Mouse (Mus musculus): ENCODE measurements around the gene Ppara. TPM values are rescaled to one million over a fixed set of nuclear protein-coding genes. Genes with fewer than 3 reads are reported as not detected.
A peak's percentile ranks its signal among the peaks of the same experiment; 100 is the strongest.

Gene Ppara
- polyA plus RNA-seq, 1 experiment from 2014 or later, result 12.2 TPM

- Histone ChIP-seq H3K27ac (ENCODE audit: low read length) (no peak overlapping the region), H3K9me3 (replicated peaks; ENCODE audit: control insufficient read depth, low read length) (peaks cover 14% of the 10 kb centered on the region; the same call in 1 of the 2 replicates), H3K4me2 (ENCODE audit: low read depth, low read length) (peak overlapping the region; percentile 99), H3K9ac (ENCODE audit: low read length) (peak overlapping the region; percentile 89), H3K4me3 (replicated peaks; ENCODE audit: low read length) (peak overlapping the region; percentile 56), H3K36me3 (ENCODE audit: control insufficient read depth, insufficient read depth, low read length) (no peaks in the 10 kb centered on the region), H3K27me3 (ENCODE audit: control insufficient read depth, insufficient read depth, low read length) (no peaks in the 10 kb centered on the region; the same call in 1 of the 2 replicates), H3K4me1 (ENCODE audit: control insufficient read depth, insufficient read depth, low read length) (peaks cover 10% of the 10 kb centered on the region)
- 17% methylated on average over 4 of the region's 4 CpGs for WGBS
- peak; percentile 77 for ATAC-seq (ENCODE audit: insufficient read depth, low FRiP score)
Measured at GRCm38 (mm10) chr15:85822011-85822359, 87.2 kb downstream of the Ppara start.

GRCm38 (mm10) chr15:85826676-85827075 lies 91.9 kb downstream of the Ppara start:
- Histone ChIP-seq H3K4me2 (ENCODE audit: low read depth, low read length) (no peak overlapping the region), H3K36me3 (ENCODE audit: control insufficient read depth, insufficient read depth, low read length) (no peaks in the 10 kb centered on the region), H3K4me1 (ENCODE audit: control insufficient read depth, insufficient read depth, low read length) (peaks cover 15% of the 10 kb centered on the region), H3K9ac (ENCODE audit: low read length) (no peak overlapping the region), H3K9me3 (replicated peaks; ENCODE audit: control insufficient read depth, low read length) (no peaks in the 10 kb centered on the region), H3K4me3 (replicated peaks; ENCODE audit: low read length) (no peak overlapping the region), H3K27ac (ENCODE audit: low read length) (no peak overlapping the region), H3K27me3 (ENCODE audit: control insufficient read depth, insufficient read depth, low read length) (no peaks in the 10 kb centered on the region)
- 37% methylated on average over 5 of the region's 5 CpGs for WGBS
- ATAC-seq (ENCODE audit: insufficient read depth, low FRiP score), result no peak

GRCm38 (mm10) chr15:85828071-85828470 lies 93.3 kb downstream of the Ppara start:
- ATAC-seq (ENCODE audit: insufficient read depth, low FRiP score), result no peak
- WGBS, result 61% methylated on average over 4 of the region's 4 CpGs
- peaks cover 14% of the 10 kb centered on the region for H3K4me1 ChIP-seq (ENCODE audit: control insufficient read depth, insufficient read depth, low read length)
- no peak overlapping the region for H3K4me2 ChIP-seq (ENCODE audit: low read depth, low read length)
- no peaks in the 10 kb centered on the region for H3K36me3 ChIP-seq (ENCODE audit: control insufficient read depth, insufficient read depth, low read length)
- H3K4me3 ChIP-seq (replicated peaks; ENCODE audit: low read length), result no peak overlapping the region
- no peak overlapping the region for H3K9ac ChIP-seq (ENCODE audit: low read length)
- H3K27me3 ChIP-seq (ENCODE audit: control insufficient read depth, insufficient read depth, low read length), result no peaks in the 10 kb centered on the region
- no peaks in the 10 kb centered on the region for H3K9me3 ChIP-seq (replicated peaks; ENCODE audit: control insufficient read depth, low read length)
- H3K27ac ChIP-seq (ENCODE audit: low read length), result no peak overlapping the region

GRCm38 (mm10) chr15:85829470-85829869 lies 94.7 kb downstream of the Ppara start:
- Histone ChIP-seq H3K4me3 (replicated peaks; ENCODE audit: low read length) (no peak overlapping the region), H3K4me2 (ENCODE audit: low read depth, low read length) (no peak overlapping the region), H3K4me1 (ENCODE audit: control insufficient read depth, insufficient read depth, low read length) (peaks cover 14% of the 10 kb centered on the region), H3K36me3 (ENCODE audit: control insufficient read depth, insufficient read depth, low read length) (no peaks in the 10 kb centered on the region), H3K27ac (ENCODE audit: low read length) (peak overlapping the region; percentile 26; the same call in 1 of the 2 replicates), H3K9ac (ENCODE audit: low read length) (no peak overlapping the region), H3K9me3 (replicated peaks; ENCODE audit: control insufficient read depth, low read length) (no peaks in the 10 kb centered on the region), H3K27me3 (ENCODE audit: control insufficient read depth, insufficient read depth, low read length) (no peaks in the 10 kb centered on the region)
- 74% methylated on average over 5 of the region's 5 CpGs for WGBS
- ATAC-seq (ENCODE audit: insufficient read depth, low FRiP score), result no peak

- peak within 1 kb of the TSS; percentile 46; the same call in 1 of the 2 replicates for H3K27ac ChIP-seq (ENCODE audit: low read length)
- peak within 1 kb of the TSS; percentile 64 for H3K4me3 ChIP-seq (replicated peaks; ENCODE audit: low read length)
- H3K27me3 ChIP-seq (ENCODE audit: control insufficient read depth, insufficient read depth, low read length), result no peaks in the 10 kb centered on the region
- peaks cover 14% of the 10 kb centered on the region for H3K4me1 ChIP-seq (ENCODE audit: control insufficient read depth, insufficient read depth, low read length)
- no peaks in the 10 kb centered on the region for H3K36me3 ChIP-seq (ENCODE audit: control insufficient read depth, insufficient read depth, low read length)
- H3K9me3 ChIP-seq (replicated peaks; ENCODE audit: control insufficient read depth, low read length), result no peaks in the 10 kb centered on the region
- H3K9ac ChIP-seq (ENCODE audit: low read length), result peak within 1 kb of the TSS; percentile 78
- peak within 1 kb of the TSS; percentile 78 for H3K4me2 ChIP-seq (ENCODE audit: low read depth, low read length)
- under 1% methylated on average over 27 of the region's 27 CpGs for WGBS
- ATAC-seq (ENCODE audit: insufficient read depth, low FRiP score), result peak; percentile 91
Measured at GRCm38 (mm10) chr15:85831954-85832590, 97.3 kb downstream of the Ppara start, which contains the start of gene Ttc38. Gene Ttc38 (plus strand): TSS chr15:85832306.

GRCm38 (mm10) chr15:85832599-85832998 lies 97.8 kb downstream of the Ppara start:
- Histone ChIP-seq H3K36me3 (ENCODE audit: control insufficient read depth, insufficient read depth, low read length) (no peaks in the 10 kb centered on the region), H3K27ac (ENCODE audit: low read length) (peak overlapping the region; percentile 46; the same call in 1 of the 2 replicates), H3K4me1 (ENCODE audit: control insufficient read depth, insufficient read depth, low read length) (peaks cover 14% of the 10 kb centered on the region), H3K9me3 (replicated peaks; ENCODE audit: control insufficient read depth, low read length) (no peaks in the 10 kb centered on the region), H3K9ac (ENCODE audit: low read length) (peak overlapping the region; percentile 78), H3K4me3 (replicated peaks; ENCODE audit: low read length) (peak overlapping the region; percentile 64), H3K27me3 (ENCODE audit: control insufficient read depth, insufficient read depth, low read length) (no peaks in the 10 kb centered on the region), H3K4me2 (ENCODE audit: low read depth, low read length) (peak overlapping the region; percentile 78)
- WGBS, result 41% methylated on average over 8 of the region's 8 CpGs
- ATAC-seq (ENCODE audit: insufficient read depth, low FRiP score), result no peak

- Histone ChIP-seq H3K36me3 (ENCODE audit: control insufficient read depth, insufficient read depth, low read length) (no peaks in the 10 kb centered on the region), H3K27me3 (ENCODE audit: control insufficient read depth, insufficient read depth, low read length) (no peaks in the 10 kb centered on the region), H3K4me3 (replicated peaks; ENCODE audit: low read length) (no peak overlapping the region), H3K4me1 (ENCODE audit: control insufficient read depth, insufficient read depth, low read length) (peaks cover 8% of the 10 kb centered on the region; the same call in 1 of the 2 replicates), H3K9ac (ENCODE audit: low read length) (no peak overlapping the region), H3K4me2 (ENCODE audit: low read depth, low read length) (no peak overlapping the region), H3K27ac (ENCODE audit: low read length) (no peak overlapping the region), H3K9me3 (replicated peaks; ENCODE audit: control insufficient read depth, low read length) (no peaks in the 10 kb centered on the region)
- ATAC-seq (ENCODE audit: insufficient read depth, low FRiP score), result no peak
- WGBS, result 58% methylated on average over 3 of the region's 3 CpGs
Measured at GRCm38 (mm10) chr15:85835335-85835734, 100.6 kb downstream of the Ppara start.

GRCm38 (mm10) chr15:85836887-85837286 lies 102.1 kb downstream of the Ppara start:
- WGBS, result 83% methylated on average over 5 of the region's 5 CpGs
- ATAC-seq (ENCODE audit: insufficient read depth, low FRiP score), result no peak
- H3K36me3 ChIP-seq (ENCODE audit: control insufficient read depth, insufficient read depth, low read length), result no peaks in the 10 kb centered on the region

GRCm38 (mm10) chr15:85840983-85841382 lies 106.2 kb downstream of the Ppara start:
- no peak for ATAC-seq (ENCODE audit: insufficient read depth, low FRiP score)
- H3K4me3 ChIP-seq (replicated peaks; ENCODE audit: low read length), result no peak overlapping the region
- no peaks in the 10 kb centered on the region for H3K4me1 ChIP-seq (ENCODE audit: control insufficient read depth, insufficient read depth, low read length)
- no peak overlapping the region for H3K4me2 ChIP-seq (ENCODE audit: low read depth, low read length)
- no peaks in the 10 kb centered on the region for H3K27me3 ChIP-seq (ENCODE audit: control insufficient read depth, insufficient read depth, low read length)
- no peaks in the 10 kb centered on the region for H3K9me3 ChIP-seq (replicated peaks; ENCODE audit: control insufficient read depth, low read length)
- peaks cover 3% of the 10 kb centered on the region; the same call in 1 of the 2 replicates for H3K36me3 ChIP-seq (ENCODE audit: control insufficient read depth, insufficient read depth, low read length)
- H3K27ac ChIP-seq (ENCODE audit: low read length), result no peak overlapping the region
- H3K9ac ChIP-seq (ENCODE audit: low read length), result no peak overlapping the region
- WGBS, result 44% methylated on average over 6 of the region's 6 CpGs

More at GRCm38 (mm10) chr15:85836887-85837286, 102.1 kb downstream of the Ppara start:
- no peaks in the 10 kb centered on the region for H3K9me3 ChIP-seq (replicated peaks; ENCODE audit: control insufficient read depth, low read length)
- no peak overlapping the region for H3K9ac ChIP-seq (ENCODE audit: low read length)
- H3K4me3 ChIP-seq (replicated peaks; ENCODE audit: low read length), result no peak overlapping the region
- no peak overlapping the region for H3K4me2 ChIP-seq (ENCODE audit: low read depth, low read length)
- no peak overlapping the region for H3K27ac ChIP-seq (ENCODE audit: low read length)
- no peaks in the 10 kb centered on the region for H3K27me3 ChIP-seq (ENCODE audit: control insufficient read depth, insufficient read depth, low read length)
- 0 out of 2 replicates have a peak, but pooled peaks cover 3% of the 10 kb centered on the region for H3K4me1 ChIP-seq (ENCODE audit: control insufficient read depth, insufficient read depth, low read length)
